Mouse (Mus musculus): ENCODE measurements around the gene Gcnt7. TPM values are rescaled to one million over a fixed set of nuclear protein-coding genes. Genes with fewer than 3 reads are reported as not detected.

Gene Gcnt7
- polyA plus RNA-seq, 1 experiment from 2014 or later, result 0.50 TPM

DNA sequence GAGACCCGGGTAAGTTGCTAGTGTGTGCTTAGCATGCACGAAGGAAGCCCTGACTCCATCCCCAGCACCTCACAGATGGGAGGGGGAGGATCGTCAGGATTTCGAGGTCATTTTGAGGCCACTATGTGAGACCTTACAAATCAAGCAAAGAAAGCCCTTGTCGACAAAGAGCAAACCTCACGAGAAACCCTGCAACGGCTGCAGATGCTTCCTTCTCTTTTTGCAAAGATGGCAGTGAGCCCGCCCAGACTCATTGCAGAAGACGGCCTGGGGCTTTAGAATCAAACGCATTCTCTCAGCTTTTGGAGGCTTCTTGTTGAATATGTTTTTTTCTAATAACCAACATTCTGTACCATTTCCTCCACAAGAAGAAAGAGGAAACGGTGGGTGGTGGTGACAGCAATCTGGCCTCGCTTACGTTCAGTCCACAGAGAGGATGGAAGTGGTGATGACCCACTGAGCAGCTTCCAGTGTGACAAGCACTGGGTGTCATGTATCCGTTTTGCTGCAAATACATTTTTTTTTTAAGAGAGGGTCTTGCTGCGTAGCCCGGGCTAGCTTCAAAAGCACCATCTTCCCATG is 20.9 kb downstream of the Gcnt7 start:
- no peak for TF ChIP-seq CTCF (IDR thresholded peaks at IDR 0.05; ENCODE audit: low read depth)
- DNase-seq (ENCODE audit: low spot score), result no peak
- Histone ChIP-seq H3K36me3 (ENCODE audit: insufficient read depth, low read length) (no peaks in the 10 kb centered on the region), H3K27me3 (ENCODE audit: insufficient read depth, low read length) (no peaks in the 10 kb centered on the region), H3K9ac (ENCODE audit: low read depth, low read length) (no peak overlapping the region), H3K27ac (no peak overlapping the region), H3K4me2 (ENCODE audit: low read length) (no peak overlapping the region), H3K4me3 (replicated peaks; ENCODE audit: low read depth, low read length) (no peak overlapping the region), H3K4me1 (replicated peaks; ENCODE audit: insufficient read depth, low read length) (peaks cover 16% of the 10 kb centered on the region), H3K9me3 (replicated peaks; ENCODE audit: low read length) (no peaks in the 10 kb centered on the region)
- WGBS, result 63% methylated on average over 16 of the region's 16 CpGs
- ATAC-seq (replicated peaks; ENCODE audit: low FRiP score, low read depth), result no peak

DNA sequence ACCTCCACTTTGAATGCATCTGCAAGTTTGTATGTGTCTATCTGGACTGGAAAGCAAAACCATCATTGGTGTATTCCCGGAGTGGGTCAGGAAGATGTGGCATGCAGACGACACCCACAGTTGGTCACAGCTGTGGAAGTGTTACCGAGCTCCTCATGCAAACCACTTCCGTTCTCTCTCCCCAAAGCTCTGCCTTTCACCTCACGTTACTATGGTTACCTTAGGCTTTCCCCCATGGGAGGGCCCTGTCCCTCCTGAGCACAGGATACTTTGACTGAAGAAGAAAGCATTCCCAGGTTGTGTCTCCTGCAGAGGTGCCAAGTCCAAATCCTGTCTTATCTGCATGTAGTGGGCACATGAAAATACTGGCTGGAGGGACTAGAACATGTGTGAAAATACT is 24.6 kb downstream of the Gcnt7 start:
- no peaks in the 10 kb centered on the region for H3K9me3 ChIP-seq (replicated peaks; ENCODE audit: low read length)
- H3K27me3 ChIP-seq (ENCODE audit: insufficient read depth, low read length), result no peaks in the 10 kb centered on the region
- no peak for DNase-seq (ENCODE audit: low spot score)
- no peaks in the 10 kb centered on the region for H3K4me1 ChIP-seq (replicated peaks; ENCODE audit: insufficient read depth, low read length)
- no peak for TF ChIP-seq CTCF (IDR thresholded peaks at IDR 0.05; ENCODE audit: low read depth)
- H3K4me3 ChIP-seq (replicated peaks; ENCODE audit: low read depth, low read length), result no peak overlapping the region
- ATAC-seq (replicated peaks; ENCODE audit: low FRiP score, low read depth), result no peak
- H3K27ac ChIP-seq, result no peak overlapping the region
- no peaks in the 10 kb centered on the region for H3K36me3 ChIP-seq (ENCODE audit: insufficient read depth, low read length)
- no peak overlapping the region for H3K4me2 ChIP-seq (ENCODE audit: low read length)
- H3K9ac ChIP-seq (ENCODE audit: low read depth, low read length), result no peak overlapping the region
- WGBS, result 43% methylated on average over 5 of the region's 5 CpGs

DNA sequence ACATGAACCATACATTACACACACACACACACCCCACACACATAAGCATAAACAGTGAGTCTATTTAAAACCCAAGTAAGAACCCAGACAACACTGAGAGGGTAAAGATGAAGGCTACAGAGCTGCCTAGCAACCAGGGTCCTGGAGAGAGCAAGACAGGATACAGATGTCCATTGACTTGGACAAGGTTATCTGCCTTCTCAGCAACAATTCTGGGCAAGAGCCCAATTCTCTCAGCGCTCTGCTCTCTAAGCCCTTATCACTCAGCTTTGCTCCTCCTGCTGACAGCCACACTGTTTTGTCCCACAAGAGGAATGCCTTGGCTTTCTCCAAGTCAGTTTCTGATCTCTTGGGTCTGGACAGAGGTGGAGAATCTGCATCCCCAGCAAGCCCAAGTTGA is 27.8 kb downstream of the Gcnt7 start:
- Histone ChIP-seq H3K9ac (ENCODE audit: low read depth, low read length) (no peak overlapping the region), H3K9me3 (replicated peaks; ENCODE audit: low read length) (no peaks in the 10 kb centered on the region), H3K27ac (no peak overlapping the region), H3K4me3 (replicated peaks; ENCODE audit: low read depth, low read length) (no peak overlapping the region), H3K4me2 (ENCODE audit: low read length) (no peak overlapping the region), H3K27me3 (ENCODE audit: insufficient read depth, low read length) (no peaks in the 10 kb centered on the region), H3K36me3 (ENCODE audit: insufficient read depth, low read length) (no peaks in the 10 kb centered on the region), H3K4me1 (replicated peaks; ENCODE audit: insufficient read depth, low read length) (no peaks in the 10 kb centered on the region)
- ATAC-seq (replicated peaks; ENCODE audit: low FRiP score, low read depth), result no peak
- 68% methylated on average over 1 of the region's 1 CpGs for WGBS
- no peak for TF ChIP-seq CTCF (IDR thresholded peaks at IDR 0.05; ENCODE audit: low read depth)
- peak; percentile 59 for DNase-seq (ENCODE audit: low spot score)

DNA sequence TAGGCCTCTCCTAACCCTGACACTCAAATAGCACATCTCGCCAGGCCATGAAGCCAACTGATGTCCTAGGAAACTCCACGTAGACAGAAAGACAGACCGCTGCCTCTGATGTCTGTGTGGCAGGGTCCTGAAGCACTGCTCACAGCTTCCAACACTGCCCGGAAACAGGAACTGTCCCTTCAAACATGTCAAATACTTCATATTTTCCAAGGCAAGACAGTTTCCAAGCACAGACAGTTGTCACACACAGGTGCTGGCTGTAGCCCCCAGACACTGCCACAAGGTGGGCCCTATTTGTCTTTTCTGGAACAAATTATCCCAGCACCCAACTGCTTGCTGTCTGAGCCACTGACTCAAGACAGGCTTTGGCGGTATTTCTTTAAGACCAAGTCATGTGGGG is 40.2 kb downstream of the Gcnt7 start:
- ATAC-seq (replicated peaks; ENCODE audit: low FRiP score, low read depth) (no peak), DNase-seq (ENCODE audit: low spot score) (no peak)
- H3K4me1 ChIP-seq (replicated peaks; ENCODE audit: insufficient read depth, low read length), result peaks cover 2% of the 10 kb centered on the region
- no peak for TF ChIP-seq CTCF (IDR thresholded peaks at IDR 0.05; ENCODE audit: low read depth)
- no peaks in the 10 kb centered on the region for H3K27me3 ChIP-seq (ENCODE audit: insufficient read depth, low read length)
- no peak overlapping the region for H3K4me2 ChIP-seq (ENCODE audit: low read length)
- no peak overlapping the region for H3K4me3 ChIP-seq (replicated peaks; ENCODE audit: low read depth, low read length)
- no peak overlapping the region for H3K9ac ChIP-seq (ENCODE audit: low read depth, low read length)
- WGBS, result 86% methylated on average over 5 of the region's 5 CpGs
- H3K27ac ChIP-seq, result no peak overlapping the region
- no peaks in the 10 kb centered on the region for H3K9me3 ChIP-seq (replicated peaks; ENCODE audit: low read length)
- H3K36me3 ChIP-seq (ENCODE audit: insufficient read depth, low read length), result no peaks in the 10 kb centered on the region

DNA sequence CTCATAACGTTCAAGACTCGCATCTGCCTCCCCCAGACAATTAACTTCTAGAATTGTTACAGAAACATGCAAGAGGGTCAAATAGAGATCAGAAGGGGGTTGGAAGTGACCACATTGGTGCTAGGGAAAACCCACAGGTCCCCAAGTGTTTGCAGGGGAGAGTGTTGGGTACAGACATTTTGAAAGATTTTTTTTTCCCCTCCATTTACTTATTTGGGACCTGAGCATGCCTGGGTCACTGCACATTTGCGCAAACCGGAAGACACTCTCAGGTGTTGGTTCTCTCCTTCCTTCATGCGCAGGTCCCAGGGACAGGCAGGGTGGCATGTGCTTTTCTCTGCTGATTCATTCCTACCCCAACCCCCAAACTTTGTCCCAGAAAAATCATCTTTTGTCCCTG is 41.5 kb downstream of the Gcnt7 start:
- no peak for ATAC-seq (replicated peaks; ENCODE audit: low FRiP score, low read depth)
- no peaks in the 10 kb centered on the region for H3K27me3 ChIP-seq (ENCODE audit: insufficient read depth, low read length)
- H3K4me2 ChIP-seq (ENCODE audit: low read length), result no peak overlapping the region
- no peak for DNase-seq (ENCODE audit: low spot score)
- no peak overlapping the region for H3K4me3 ChIP-seq (replicated peaks; ENCODE audit: low read depth, low read length)
- H3K27ac ChIP-seq, result no peak overlapping the region
- H3K9me3 ChIP-seq (replicated peaks; ENCODE audit: low read length), result no peaks in the 10 kb centered on the region
- WGBS, result 76% methylated on average over 5 of the region's 5 CpGs
- peaks cover 7% of the 10 kb centered on the region for H3K4me1 ChIP-seq (replicated peaks; ENCODE audit: insufficient read depth, low read length)
- TF ChIP-seq CTCF (IDR thresholded peaks at IDR 0.05; ENCODE audit: low read depth), result no peak
- no peaks in the 10 kb centered on the region for H3K36me3 ChIP-seq (ENCODE audit: insufficient read depth, low read length)
- no peak overlapping the region for H3K9ac ChIP-seq (ENCODE audit: low read depth, low read length)

DNA sequence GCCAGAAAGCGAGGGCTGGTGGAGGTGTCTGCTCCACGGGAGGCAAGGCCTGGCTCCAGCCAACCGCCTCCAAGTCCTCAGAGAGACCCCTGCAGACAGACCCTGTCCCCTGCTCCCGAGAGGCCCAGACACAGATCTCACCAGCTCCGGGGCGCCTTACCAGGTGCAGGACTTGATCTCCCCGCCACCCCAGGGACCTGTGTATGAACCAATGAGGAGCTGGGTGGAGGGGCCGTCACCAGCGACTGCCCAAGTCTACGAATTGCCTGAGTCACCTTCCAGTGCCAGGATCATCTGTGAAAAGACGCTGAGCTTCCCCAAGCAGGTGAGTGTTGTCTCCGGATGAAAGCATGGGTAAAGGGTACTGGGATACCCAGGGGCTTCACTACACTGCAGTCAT is 42.2 kb downstream of the Gcnt7 start:
- H3K27ac ChIP-seq, result no peak overlapping the region
- 72% methylated on average over 12 of the region's 12 CpGs for WGBS

DNA sequence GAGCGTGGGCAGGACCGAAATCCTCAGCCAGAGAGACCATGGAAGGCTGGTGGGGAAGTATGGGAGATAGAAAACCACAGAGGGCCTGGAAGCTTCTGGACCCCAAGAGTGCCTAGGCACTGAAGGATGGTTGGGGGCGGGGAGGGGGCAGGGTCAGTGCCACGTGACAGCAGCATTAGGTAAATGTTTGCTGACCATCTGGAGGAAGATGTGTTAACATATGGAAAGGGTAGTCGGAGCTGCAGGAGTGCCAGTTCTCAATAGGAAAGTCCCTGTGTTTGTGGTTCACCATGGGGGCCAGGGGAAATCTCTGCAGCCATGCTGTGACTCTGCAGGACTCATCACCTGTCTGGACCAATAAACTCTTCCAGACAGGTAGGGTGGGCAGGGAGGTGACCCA is 44.5 kb downstream of the Gcnt7 start:
- Histone ChIP-seq H3K4me1 (replicated peaks; ENCODE audit: insufficient read depth, low read length) (peaks cover 7% of the 10 kb centered on the region), H3K27me3 (ENCODE audit: insufficient read depth, low read length) (no peaks in the 10 kb centered on the region), H3K27ac (peak overlapping the region; percentile 55; the same call in 1 of the 2 replicates), H3K9ac (ENCODE audit: low read depth, low read length) (no peak overlapping the region), H3K36me3 (ENCODE audit: insufficient read depth, low read length) (no peaks in the 10 kb centered on the region), H3K4me2 (ENCODE audit: low read length) (no peak overlapping the region), H3K4me3 (replicated peaks; ENCODE audit: low read depth, low read length) (no peak overlapping the region), H3K9me3 (replicated peaks; ENCODE audit: low read length) (no peaks in the 10 kb centered on the region)
- TF ChIP-seq CTCF (IDR thresholded peaks at IDR 0.05; ENCODE audit: low read depth), result no peak
- DNase-seq (ENCODE audit: low spot score) (no peak), ATAC-seq (replicated peaks; ENCODE audit: low FRiP score, low read depth) (no peak)
- 61% methylated on average over 5 of the region's 5 CpGs for WGBS

More for the DNA sequence above, 42.2 kb downstream of the Gcnt7 start:
- Histone ChIP-seq H3K4me3 (replicated peaks; ENCODE audit: low read depth, low read length) (no peak overlapping the region), H3K27me3 (ENCODE audit: insufficient read depth, low read length) (no peaks in the 10 kb centered on the region), H3K9me3 (replicated peaks; ENCODE audit: low read length) (no peaks in the 10 kb centered on the region), H3K36me3 (ENCODE audit: insufficient read depth, low read length) (no peaks in the 10 kb centered on the region), H3K4me1 (replicated peaks; ENCODE audit: insufficient read depth, low read length) (peaks cover 7% of the 10 kb centered on the region), H3K9ac (ENCODE audit: low read depth, low read length) (no peak overlapping the region), H3K4me2 (ENCODE audit: low read length) (no peak overlapping the region)
- ATAC-seq (replicated peaks; ENCODE audit: low FRiP score, low read depth) (no peak), DNase-seq (ENCODE audit: low spot score) (no peak)
- TF ChIP-seq CTCF (IDR thresholded peaks at IDR 0.05; ENCODE audit: low read depth), result no peak
